Mouse (Mus musculus) bone marrow macrophage, adult 2 months (primary cell): ENCODE measurements around the gene 4931429L15Rik. TPM values are rescaled to one million over a fixed set of nuclear protein-coding genes. Genes with fewer than 3 reads are reported as not detected.
A peak's percentile ranks its signal among the peaks of the same experiment; 100 is the strongest.

ENCODE experiments used
- H3K27ac ChIP-seq: 2 replicates; pipeline ENCODE4 v1.5.1; 2012; ENCODE audit warnings: low read depth, low read length; ENCODE audit not compliant: insufficient read depth
- H3K4me1 ChIP-seq: 2 replicates; pipeline ENCODE4 v1.6.1; 2012; ENCODE audit warnings: low read length; ENCODE audit not compliant: control insufficient read depth, insufficient read depth
- H3K4me3 ChIP-seq: 2 replicates; pipeline ENCODE4 v1.5.1; 2012; ENCODE audit warnings: mild to moderate bottlenecking, low read length, moderate library complexity; ENCODE audit not compliant: insufficient read depth
- CTCF ChIP-seq: IDR thresholded peaks from 2 replicates; pipeline ENCODE4 v1.5.1; 2012; ENCODE audit warnings: low read depth, mild to moderate bottlenecking, low read length, moderate library complexity
- POLR2A ChIP-seq: IDR thresholded peaks from 2 replicates; pipeline ENCODE4 v1.6.1; 2012; ENCODE audit warnings: mild to moderate bottlenecking, low read depth, low read length, borderline replicate concordance
- polyA plus RNA-seq: library from polyadenylated mRNA; stranded (reverse); fragments of >200 nt; gene quantifications from 2 replicates; pipeline ENCODE4 v1.2.4, GENCODE M21; 2012; ENCODE audit not compliant: missing spikeins, insufficient read depth, insufficient read length

4931429L15Rik gene
- polyA plus RNA-seq, 1 experiment, result not detected

DNA sequence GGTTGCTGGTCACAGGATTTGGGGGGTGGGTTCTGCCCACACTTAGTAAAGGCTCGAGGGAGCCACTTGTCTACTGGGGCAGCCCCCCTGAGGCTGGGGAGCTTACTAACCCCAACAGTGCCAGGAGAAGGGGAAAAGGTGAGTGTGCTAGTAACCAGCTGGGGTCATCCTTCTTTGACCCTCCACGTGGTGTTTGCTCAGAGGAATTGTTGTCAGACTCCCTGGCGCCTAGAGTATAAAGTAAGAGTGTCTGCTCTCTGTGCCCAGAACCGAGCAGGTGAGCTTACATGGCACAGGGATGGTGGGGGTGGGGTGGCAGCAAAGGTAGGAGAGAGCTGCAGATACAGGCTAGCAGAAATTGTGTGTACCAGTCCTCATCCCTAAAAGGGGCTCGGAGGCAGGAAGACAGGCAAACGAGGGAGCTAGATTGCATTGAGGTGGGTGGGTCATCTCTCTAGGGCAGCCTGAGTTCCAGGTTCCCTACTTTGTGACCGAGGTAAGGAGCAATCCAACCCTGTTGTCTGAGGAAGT, 51.4 kb downstream of the 4931429L15Rik start, which contains the start of gene Apoa5:
Apoa5 (plus strand) TSS at position 291 of the 531 bp plus-strand sequence.
- Histone ChIP-seq H3K27ac (no peak within 1 kb of the TSS), H3K4me1 (peaks cover 6% of the 10 kb centered on the region), H3K4me3 (no peak within 1 kb of the TSS)
- no peak for TF ChIP-seq POLR2A

DNA sequence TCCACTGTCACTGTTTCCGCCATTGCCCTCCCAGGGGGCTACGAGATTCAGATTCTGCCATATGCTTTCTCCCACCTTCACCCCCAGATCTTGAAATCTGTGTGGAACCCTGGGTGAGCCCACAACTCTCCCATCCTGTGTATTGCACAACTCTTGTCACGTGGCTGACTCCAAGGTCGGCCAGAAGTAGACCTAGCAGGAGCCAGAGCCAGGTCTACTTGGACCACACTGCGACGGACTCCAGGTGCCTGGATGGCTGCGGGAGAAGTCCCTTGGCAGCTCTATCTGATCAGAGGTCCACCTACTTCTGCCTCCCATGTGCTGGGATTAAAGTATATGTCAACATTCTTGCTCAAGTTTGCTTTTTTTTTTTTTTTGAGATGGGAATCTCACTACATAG, 58.7 kb downstream of the 4931429L15Rik start:
- H3K4me1 ChIP-seq, result peaks cover 20% of the 10 kb centered on the region

DNA sequence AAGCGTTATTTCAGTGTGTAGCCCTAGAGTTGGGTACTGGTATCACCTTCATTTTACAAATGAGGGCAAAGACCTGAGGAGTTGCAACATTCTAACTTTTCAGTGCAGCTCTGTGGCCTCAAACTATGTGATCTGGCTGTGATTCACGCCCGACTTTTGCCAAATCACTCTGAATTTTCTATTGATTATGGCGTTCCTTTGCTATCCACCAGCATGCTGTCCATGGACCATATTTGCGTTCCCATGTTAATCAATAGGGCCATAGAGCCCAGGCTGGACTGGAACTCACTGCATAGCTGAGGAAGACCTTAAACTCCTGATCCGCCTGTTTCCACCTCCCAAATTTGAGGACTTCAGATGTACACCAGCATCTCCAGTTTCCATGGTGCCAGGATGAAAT, 60.7 kb downstream of the 4931429L15Rik start:
- Histone ChIP-seq H3K4me1 (peaks cover 20% of the 10 kb centered on the region), H3K4me3 (no peak overlapping the region), H3K27ac (no peak overlapping the region)
- no peak for TF ChIP-seq POLR2A
- TF ChIP-seq CTCF, result no peak

More for the DNA sequence above, 58.7 kb downstream of the 4931429L15Rik start:
- TF ChIP-seq POLR2A (no peak), CTCF (no peak)
- Histone ChIP-seq H3K27ac (no peak overlapping the region), H3K4me3 (no peak overlapping the region)

- H3K4me1 ChIP-seq, result peaks cover 20% of the 10 kb centered on the region
- TF ChIP-seq POLR2A, result no peak
- TF ChIP-seq CTCF, result no peak
- peak overlapping the region; percentile 61 for H3K27ac ChIP-seq
- H3K4me3 ChIP-seq, result peak overlapping the region; percentile 19
These were observed 62.2 kb downstream of the 4931429L15Rik start for GRCm38 (mm10) chr9:46257546-46257945.

DNA sequence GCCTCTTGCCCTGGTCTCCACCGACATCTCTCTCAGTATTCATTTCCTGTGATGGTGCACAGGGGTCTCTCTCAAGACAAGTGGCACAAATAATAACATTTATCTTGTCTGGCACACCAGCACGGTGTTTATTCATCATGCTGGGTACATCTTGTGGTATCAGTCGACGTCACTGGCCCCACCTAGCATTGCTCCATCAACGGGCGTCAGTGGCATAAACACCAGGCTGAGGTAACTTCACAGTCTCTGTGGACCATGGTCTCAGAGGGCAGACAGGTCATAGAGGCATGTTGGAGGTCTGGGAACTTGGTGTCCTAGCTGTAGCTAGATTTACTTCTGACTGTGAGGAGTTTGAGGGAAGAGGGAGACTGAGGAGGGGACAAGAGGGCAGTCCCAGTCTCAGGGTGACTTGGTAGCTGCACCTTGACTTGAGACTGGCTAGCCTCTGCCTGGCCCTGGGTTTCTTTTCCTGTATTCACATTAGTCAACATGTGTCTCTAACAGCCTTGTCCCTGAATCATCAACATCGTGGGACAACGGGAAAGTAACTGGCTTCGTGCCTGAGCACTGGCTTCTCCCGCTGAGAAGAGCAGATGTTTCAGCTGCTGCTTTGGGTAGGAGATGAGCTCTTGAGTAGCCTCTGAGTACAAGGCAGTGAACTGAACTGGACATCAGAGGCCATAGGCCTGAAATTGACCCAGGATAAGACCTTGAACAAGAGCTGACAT, 63.0 kb downstream of the 4931429L15Rik start:
- 0 out of 2 replicates have a peak overlapping the region, but pooled peaks have one; percentile 15 for H3K27ac ChIP-seq
- TF ChIP-seq CTCF (no peak), POLR2A (no peak)
- H3K4me3 ChIP-seq, result peak overlapping the region; percentile 19; the same call in 1 of the 2 replicates
- H3K4me1 ChIP-seq, result peaks cover 20% of the 10 kb centered on the region

- peaks cover 20% of the 10 kb centered on the region for H3K4me1 ChIP-seq
- TF ChIP-seq CTCF, result no peak
- TF ChIP-seq POLR2A, result no peak
- H3K27ac ChIP-seq, result no peak overlapping the region
- H3K4me3 ChIP-seq, result no peak overlapping the region
These were observed 63.6 kb downstream of the 4931429L15Rik start for GRCm38 (mm10) chr9:46256177-46256576.

Other genes starting within 250 kb of the 4931429L15Rik start
- not detected in 2 replicates for gene Apoa1, start 91.4 kb downstream of the 4931429L15Rik start, polyA plus RNA-seq
- not detected in 2 replicates for gene Apoc3, start 84.3 kb downstream of the 4931429L15Rik start, polyA plus RNA-seq
- not detected in 2 replicates for gene Apoa4, start 79.3 kb downstream of the 4931429L15Rik start, polyA plus RNA-seq
- not detected in 2 replicates for gene Apoa5, start 51.4 kb downstream of the 4931429L15Rik start, polyA plus RNA-seq
- gene Zpr1, start 46.9 kb downstream of the 4931429L15Rik start, polyA plus RNA-seq, result 35.5 and 41.6 TPM in 2 replicates
- 15.3 and 23.2 TPM in 2 replicates for gene Bud13, start 37.0 kb downstream of the 4931429L15Rik start, polyA plus RNA-seq